Mouse (Mus musculus): Measurements from ENCODE around the gene Atp5b.
A peak's percentile ranks its signal among the peaks of the same experiment; 100 is the strongest.

Atp5b gene

GRCm38 (mm10) chr10:128096693-128097586 is 13.9 kb downstream of the Atp5b start:
- DNase-seq (ENCODE audit: low spot score), result peak; percentile 95

GRCm38 (mm10) chr10:128097587-128097971 is 14.5 kb downstream of the Atp5b start:
- DNase-seq (ENCODE audit: low spot score), result peak; percentile 71

DNA sequence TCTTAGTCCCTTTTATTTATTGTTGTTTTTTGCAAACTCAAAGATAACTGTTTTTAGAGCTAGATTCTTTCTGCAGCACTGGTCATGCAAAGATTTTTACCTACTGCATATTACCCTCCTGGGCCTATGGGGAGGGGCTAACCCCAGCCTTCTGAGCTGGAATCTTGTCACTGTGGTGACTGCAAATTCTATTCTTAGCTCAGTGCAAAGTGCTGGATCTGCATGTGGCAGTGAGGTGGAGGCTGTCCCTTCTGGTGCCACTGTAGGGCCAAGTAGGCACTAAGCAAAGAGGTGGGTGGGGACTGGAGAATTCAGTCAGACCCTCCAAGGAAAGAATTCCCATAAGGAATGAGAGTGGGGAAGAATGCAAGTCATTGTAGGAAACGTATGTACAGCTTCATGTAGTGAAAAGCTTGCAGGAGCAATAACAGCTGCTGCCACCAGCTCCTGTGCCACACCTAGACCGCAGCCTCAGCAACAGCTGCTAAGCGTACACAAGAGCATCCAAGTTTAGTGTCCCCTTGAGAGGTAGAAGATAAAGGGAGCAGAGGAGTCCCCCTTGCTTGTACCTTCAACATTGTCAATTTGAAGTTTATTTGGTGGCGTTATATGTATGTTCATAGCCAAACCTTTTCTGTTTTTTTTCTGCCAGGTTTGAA is 27.2 kb downstream of the Atp5b start:
- DNase-seq (ENCODE audit: low spot score), result no peak

DNA sequence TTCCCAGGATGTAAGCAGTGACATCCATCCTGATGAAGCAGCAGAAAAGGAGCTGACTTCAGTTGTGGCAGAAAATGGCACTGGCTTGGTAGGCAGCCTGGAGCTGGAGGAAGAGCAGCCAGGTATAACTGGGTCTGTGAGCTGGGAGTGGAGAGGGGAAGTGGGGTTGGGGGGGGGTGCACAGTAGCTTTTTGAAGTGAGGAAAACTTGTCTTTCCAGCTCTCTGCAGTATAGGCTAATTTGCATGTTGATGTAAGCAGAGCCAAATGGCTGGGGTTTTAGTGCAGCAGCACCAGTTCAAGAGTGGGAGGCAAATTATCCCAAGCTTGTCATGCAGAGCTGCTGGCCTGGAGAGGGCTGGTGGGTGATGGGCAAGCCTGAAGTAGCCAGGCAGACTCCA is 28.2 kb downstream of the Atp5b start:
- DNase-seq (ENCODE audit: low spot score), result no peak

DNA sequence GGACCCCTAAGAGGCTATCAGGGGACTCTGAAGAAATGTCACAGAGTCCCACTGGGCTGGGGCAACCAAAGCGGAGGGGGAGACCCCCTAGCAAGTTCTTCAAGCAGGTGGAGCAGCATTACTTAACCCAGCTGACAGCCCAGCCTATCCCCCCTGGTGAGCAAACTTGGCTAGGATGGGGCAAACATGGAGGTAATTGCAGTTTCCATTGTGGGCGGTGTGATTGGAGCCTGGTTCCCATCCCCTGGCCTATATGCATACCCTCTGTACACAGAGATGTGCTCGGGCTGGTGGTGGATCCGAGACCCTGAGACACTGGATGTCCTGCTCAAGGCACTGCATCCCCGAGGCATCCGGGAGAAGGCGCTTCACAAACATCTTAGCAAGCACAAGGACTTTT is 40.8 kb downstream of the Atp5b start:
- DNase-seq (ENCODE audit: low spot score), result no peak

DNA sequence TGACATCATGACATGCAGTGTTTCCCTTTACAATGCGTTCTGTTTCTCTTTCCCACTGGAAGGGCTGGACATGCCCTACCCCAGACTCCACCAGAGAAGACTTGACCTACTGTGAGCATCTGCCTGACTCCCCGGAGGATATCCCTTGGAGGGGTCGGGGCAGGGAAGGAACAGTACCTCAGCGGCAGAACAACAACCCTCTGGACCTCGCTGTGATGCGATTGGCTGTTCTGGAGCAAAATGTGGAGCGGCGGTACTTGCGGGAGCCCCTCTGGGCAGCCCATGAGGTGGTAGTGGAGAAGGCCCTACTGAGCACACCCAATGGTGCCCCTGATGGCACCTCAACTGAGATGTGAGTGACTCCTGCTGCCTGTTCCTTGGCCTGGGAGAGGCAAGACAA is 41.8 kb downstream of the Atp5b start:
- DNase-seq (ENCODE audit: low spot score), result no peak

DNA sequence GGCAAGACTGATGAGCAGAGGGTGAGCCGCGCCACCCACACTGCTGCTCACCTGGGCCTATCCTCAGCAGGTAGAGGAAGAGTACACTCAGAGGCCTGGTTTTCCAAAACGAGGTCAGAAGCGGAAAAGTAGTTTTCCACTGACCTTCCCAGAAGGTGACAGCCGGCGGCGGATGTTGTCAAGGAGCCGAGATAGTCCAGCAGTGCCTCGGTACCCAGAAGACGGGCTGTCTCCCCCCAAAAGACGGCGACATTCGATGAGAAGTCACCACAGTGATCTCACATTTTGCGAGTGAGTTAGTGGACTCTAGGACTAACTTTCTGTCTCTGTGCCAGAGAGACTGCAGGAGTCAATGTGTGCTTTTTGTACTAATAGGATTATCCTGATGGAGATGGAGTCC is 42.9 kb downstream of the Atp5b start:
- DNase-seq (ENCODE audit: low spot score), result no peak

GRCm38 (mm10) chr10:128127497-128127896 is 44.4 kb downstream of the Atp5b start:
- DNase-seq (ENCODE audit: low spot score), result no peak

DNA sequence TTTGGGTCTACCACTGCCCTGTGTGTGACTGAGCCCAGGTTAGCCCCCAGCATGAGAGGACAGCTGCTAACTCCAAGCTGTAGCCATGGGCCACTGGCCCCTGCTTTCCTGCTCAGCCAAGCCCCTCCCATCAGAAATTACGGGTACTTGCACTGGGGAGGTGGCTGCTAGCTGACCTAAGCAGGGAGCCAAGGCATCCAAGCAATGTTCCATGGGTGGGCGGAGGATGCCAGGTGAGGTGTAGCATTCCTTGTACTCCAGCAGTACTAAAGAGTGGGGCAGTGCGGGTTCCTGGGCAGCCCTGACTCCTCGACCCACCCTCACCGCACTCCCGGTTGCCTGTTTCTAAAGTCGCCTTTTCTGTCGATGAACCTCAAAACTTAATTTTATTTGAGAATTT is 45.1 kb downstream of the Atp5b start:
- DNase-seq (ENCODE audit: low spot score), result no peak

- no peak for DNase-seq (ENCODE audit: low spot score)
Measured at GRCm38 (mm10) chr10:128131297-128131696, 48.2 kb downstream of the Atp5b start.

DNA sequence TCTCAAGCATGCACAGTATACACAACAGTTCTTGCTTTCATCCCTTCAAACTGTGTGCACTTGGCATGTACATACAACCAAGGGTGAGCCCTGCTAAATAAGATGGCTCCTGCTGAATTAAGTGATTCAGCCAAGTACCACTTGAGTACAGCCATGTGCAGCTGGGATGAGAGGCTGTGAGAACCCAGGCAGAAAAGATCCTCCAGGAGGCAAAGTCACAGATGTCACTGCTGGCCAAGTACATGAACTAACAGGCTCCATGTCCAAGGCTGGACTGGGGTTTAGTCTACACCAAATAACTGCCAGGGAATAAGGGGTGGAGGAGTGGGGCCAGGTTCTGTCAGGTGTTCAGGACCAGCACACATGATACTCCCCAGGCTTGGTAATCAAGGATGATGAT is 48.7 kb downstream of the Atp5b start:
- DNase-seq (ENCODE audit: low spot score), result no peak

GRCm38 (mm10) chr10:128133650-128134332 is 50.7 kb downstream of the Atp5b start:
- no peak for DNase-seq (ENCODE audit: low spot score)

GRCm38 (mm10) chr10:128135374-128135773 is 52.3 kb downstream of the Atp5b start:
- DNase-seq (ENCODE audit: low spot score), result no peak

Data from embryo, embryonic 10.5 days (tissue).